Mouse (Mus musculus) CD4-positive helper T cell, adult 2 months (primary cell): Measurements from ENCODE around the gene Pgd.
A peak's percentile ranks its signal among the peaks of the same experiment; 100 is the strongest.
"Not testable (repeated sequence)": the region's sequence is repeated elsewhere in the genome, so short reads cannot be mapped to it uniquely, and the experiment has no call there.

ENCODE experiments used
- DNase-seq: peaks from one replicate; pipeline ENCODE4 v3.0.0-alpha.2; 2012; ENCODE audit warnings: low read depth, missing footprints, low spot score

Pgd gene

GRCm38 (mm10) chr4:149169926-149170325, 3.4 kb upstream of the Pgd start:
- DNase-seq = not testable (repeated sequence)

- no peak for DNase-seq
Observed at GRCm38 (mm10) chr4:149168016-149168415, 1.4 kb upstream of the Pgd start.

GRCm38 (mm10) chr4:149166957-149167611, 513 bp upstream of the Pgd start:
- DNase-seq = peak; percentile 71

- DNase-seq = no peak
Observed at GRCm38 (mm10) chr4:149164150-149164549, 2.4 kb downstream of the Pgd start.

- DNase-seq = no peak
Observed at GRCm38 (mm10) chr4:149163196-149163595, 3.4 kb downstream of the Pgd start.

GRCm38 (mm10) chr4:149161166-149161565, 5.4 kb downstream of the Pgd start:
- DNase-seq = no peak

- no peak for DNase-seq
Observed at GRCm38 (mm10) chr4:149159891-149160290, 6.7 kb downstream of the Pgd start.

GRCm38 (mm10) chr4:149159203-149159602, 7.4 kb downstream of the Pgd start:
- DNase-seq = no peak

- no peak for DNase-seq
Observed at GRCm38 (mm10) chr4:149157415-149157973, 9.1 kb downstream of the Pgd start.

- no peak for DNase-seq
Observed at GRCm38 (mm10) chr4:149155711-149156110, 10.9 kb downstream of the Pgd start.

- no peak for DNase-seq
Observed at GRCm38 (mm10) chr4:149154859-149155258, 11.7 kb downstream of the Pgd start.

- no peak for DNase-seq
Observed at GRCm38 (mm10) chr4:149150721-149151120, 15.8 kb downstream of the Pgd start.

GRCm38 (mm10) chr4:149150256-149150655, 16.3 kb downstream of the Pgd start:
- no peak for DNase-seq

- no peak for DNase-seq
Observed at GRCm38 (mm10) chr4:149149611-149150010, 17.0 kb downstream of the Pgd start.

GRCm38 (mm10) chr4:149149196-149149595, 17.4 kb downstream of the Pgd start:
- no peak for DNase-seq

- no peak for DNase-seq
Observed at GRCm38 (mm10) chr4:149148084-149148483, 18.5 kb downstream of the Pgd start.

GRCm38 (mm10) chr4:149147528-149147927, 19.0 kb downstream of the Pgd start:
- peak; percentile 41 for DNase-seq

- no peak for DNase-seq
Observed at GRCm38 (mm10) chr4:149145151-149145550, 21.4 kb downstream of the Pgd start.

GRCm38 (mm10) chr4:149144459-149144858, 22.1 kb downstream of the Pgd start:
- peak; percentile 78 for DNase-seq

- no peak for DNase-seq
Observed at GRCm38 (mm10) chr4:149143594-149143993, 23.0 kb downstream of the Pgd start.

- DNase-seq = no peak
Observed at GRCm38 (mm10) chr4:149138515-149138914, 28.1 kb downstream of the Pgd start.

- DNase-seq = peak; percentile 89
Observed at GRCm38 (mm10) chr4:149136982-149137770, 29.4 kb downstream of the Pgd start, which contains the start of gene Cenps. Cenps (minus strand) TSS chr4:149137629.
